Mouse (Mus musculus) heart, embryonic 15.5 days (tissue): ENCODE measurements at regions not wholly inside any gene's neighbourhood (a gene's known extent, or its start where the extent isn't known, plus 50 kb on each side); places are given as distances from the start of the nearest gene placed in this dataset.

Source experiments
- ATAC-seq: fragments of 200-750 bp; cut with Nextera tagmentation; replicated peaks from 2 replicates; pipeline ENCODE4 v1.8.0; 2017; ENCODE audit warnings: low read depth, moderate TSS enrichment; ENCODE audit not compliant: insufficient number of reproducible peaks, insufficient read depth, low FRiP score
- H3K27ac ChIP-seq: fragments of 300-500 bp; sonication (generic); 2 replicates; pipeline ENCODE4 v1.5.1; 2015; ENCODE audit warnings: mild to moderate bottlenecking, inconsistent platforms
- H3K27me3 ChIP-seq: fragments of 300-500 bp; sonication (generic); 2 replicates; pipeline ENCODE4 v1.6.1; 2015; ENCODE audit warnings: inconsistent platforms
- H3K36me3 ChIP-seq: fragments of 300-500 bp; sonication (generic); 2 replicates; pipeline ENCODE4 v1.6.1; 2015; ENCODE audit warnings: mild to moderate bottlenecking, inconsistent platforms
- H3K4me1 ChIP-seq: fragments of 300-500 bp; sonication (generic); replicated peaks from 2 replicates; pipeline ENCODE4 v1.6.1; 2015; ENCODE audit warnings: inconsistent platforms
- H3K4me2 ChIP-seq: fragments of 300-500 bp; sonication (generic); 2 replicates; pipeline ENCODE4 v1.6.1; 2015; ENCODE audit warnings: inconsistent platforms, mild to moderate bottlenecking, moderate library complexity
- H3K4me3 ChIP-seq: fragments of 300-500 bp; sonication (generic); 2 replicates; pipeline ENCODE4 v1.5.1; 2015; ENCODE audit warnings: mild to moderate bottlenecking, inconsistent platforms
- H3K9ac ChIP-seq: fragments of 300-500 bp; sonication (generic); 2 replicates; pipeline ENCODE4 v1.6.1; 2015; ENCODE audit warnings: mild to moderate bottlenecking, inconsistent platforms
- H3K9me3 ChIP-seq: fragments of 300-500 bp; sonication (generic); replicated peaks from 2 replicates; pipeline ENCODE4 v1.6.1; 2016; ENCODE audit warnings: inconsistent platforms
- WGBS: fragments of 180-500 bp; shearing (Covaris S2); methylation state at CpG from one replicate; pipeline ENCODE4 v1.1.7; 2015; ENCODE audit warnings: mixed read lengths; 5-methylcytosine and 5-hydroxymethylcytosine counted together

DNA sequence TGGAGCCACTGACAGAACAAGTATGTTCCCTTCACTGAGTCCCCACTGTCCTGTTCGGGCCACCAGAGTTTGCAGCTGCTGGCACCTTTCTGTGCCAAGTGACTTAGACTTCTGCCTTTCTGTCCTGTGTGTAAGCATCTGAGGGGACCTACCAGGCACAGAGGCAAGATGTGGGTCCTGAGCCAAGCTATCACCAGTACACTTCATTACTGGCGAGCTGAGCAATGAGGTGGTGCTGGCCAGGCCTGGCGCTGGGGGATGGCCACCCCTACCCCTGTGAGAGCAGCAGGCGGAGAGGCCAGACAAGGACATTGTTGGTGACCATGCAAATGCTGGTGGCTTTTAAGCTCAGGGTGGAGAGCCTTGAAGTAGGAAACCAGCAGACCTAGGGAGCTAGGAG, 87.6 kb upstream of the Mrps6 start:
- peaks cover 20% of the 10 kb centered on the region for H3K4me1 ChIP-seq
- H3K27me3 ChIP-seq = no peaks in the 10 kb centered on the region
- H3K4me3 ChIP-seq = no peak overlapping the region
- peak overlapping the region; percentile 77 for H3K27ac ChIP-seq
- no peaks in the 10 kb centered on the region for H3K36me3 ChIP-seq
- no peaks in the 10 kb centered on the region for H3K9me3 ChIP-seq
- H3K9ac ChIP-seq = no peak overlapping the region
- H3K4me2 ChIP-seq = no peak overlapping the region; the same call in 1 of the 2 replicates
- ATAC-seq = no peak
- 44% methylated on average over 4 of the region's 4 CpGs for WGBS

DNA sequence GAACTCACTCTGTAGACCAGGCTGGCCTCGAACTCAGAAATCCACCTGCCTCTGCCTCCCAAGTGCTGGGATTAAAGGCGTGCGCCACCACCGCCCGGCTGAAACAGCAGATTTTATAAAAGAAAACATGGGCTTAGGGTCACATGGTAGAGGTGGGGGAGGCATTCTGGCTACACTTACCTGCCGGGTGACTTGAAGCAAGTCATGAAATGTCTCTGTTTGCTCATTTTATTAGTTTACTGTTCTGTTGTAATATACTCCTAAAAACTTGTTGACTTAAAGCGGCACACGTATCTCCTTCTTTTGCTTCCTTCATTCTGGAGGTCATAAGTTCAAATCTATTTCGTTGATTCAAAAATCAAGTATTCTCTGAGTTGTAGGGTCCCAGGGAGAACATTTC, 84.9 kb upstream of the Mrps6 start:
- Histone ChIP-seq H3K9ac (no peak overlapping the region), H3K36me3 (no peaks in the 10 kb centered on the region), H3K9me3 (no peaks in the 10 kb centered on the region), H3K4me1 (peaks cover 20% of the 10 kb centered on the region), H3K4me3 (no peak overlapping the region), H3K27me3 (no peaks in the 10 kb centered on the region), H3K4me2 (no peak overlapping the region), H3K27ac (no peak overlapping the region)
- ATAC-seq = no peak
- WGBS = 92% methylated on average over 9 of the region's 9 CpGs

DNA sequence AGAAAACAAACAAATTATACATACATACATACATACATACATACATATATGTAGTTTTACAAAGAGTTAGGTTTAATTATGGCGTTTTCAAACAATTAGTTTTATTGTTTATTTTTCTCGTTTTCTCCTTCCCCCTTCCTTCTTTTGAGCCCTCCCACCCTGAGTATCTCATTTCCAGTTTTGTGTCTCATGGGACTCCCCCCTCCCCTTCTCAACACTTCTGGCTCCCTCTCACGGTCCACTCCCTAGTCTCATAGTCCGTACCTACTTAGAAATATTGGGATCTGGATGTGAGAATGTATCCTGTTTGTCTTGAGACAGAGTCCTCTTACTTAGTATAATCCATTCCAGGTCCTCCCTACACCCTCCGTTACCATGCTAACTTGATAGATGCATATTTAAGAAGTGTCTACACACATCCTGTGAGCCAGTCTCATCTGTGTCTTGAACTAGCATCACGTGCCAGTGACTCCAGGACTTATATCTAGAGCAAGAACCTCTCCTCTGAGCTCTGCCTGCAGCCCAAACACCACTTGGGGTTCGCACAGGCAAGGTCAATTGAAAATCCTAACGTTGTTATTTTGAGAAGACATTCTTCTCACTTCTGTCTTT, 81.8 kb upstream of the Mrps6 start:
- H3K9ac ChIP-seq = no peak overlapping the region
- ATAC-seq = no peak
- WGBS = 59% methylated on average over 8 of the region's 8 CpGs

DNA sequence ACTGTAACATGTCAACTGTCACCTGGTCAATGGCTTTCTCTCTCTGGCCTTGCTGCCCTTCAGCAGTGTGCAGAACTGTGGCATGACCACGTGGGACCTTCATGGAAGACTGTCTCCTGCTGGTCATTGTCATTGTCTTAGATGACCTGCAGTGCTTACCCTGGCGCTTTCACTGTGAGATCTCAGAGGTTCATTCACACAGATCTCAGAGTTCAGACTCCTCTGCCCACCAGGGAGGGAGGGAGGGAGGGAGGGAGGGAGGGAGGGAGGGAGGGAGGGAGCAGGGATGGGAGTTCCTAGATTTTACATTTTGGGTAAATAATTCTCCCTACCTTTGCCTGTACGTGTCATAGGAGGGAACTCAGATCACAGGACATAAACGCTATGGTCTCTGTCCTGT, 79.6 kb upstream of the Mrps6 start:
- WGBS = 23% methylated on average over 4 of the region's 4 CpGs
- Histone ChIP-seq H3K4me3 (no peak overlapping the region), H3K4me1 (peaks cover 13% of the 10 kb centered on the region; the same call in 1 of the 2 replicates), H3K36me3 (no peaks in the 10 kb centered on the region), H3K27me3 (no peaks in the 10 kb centered on the region), H3K9me3 (no peaks in the 10 kb centered on the region), H3K9ac (no peak overlapping the region), H3K4me2 (no peak overlapping the region), H3K27ac (no peak overlapping the region)
- ATAC-seq = no peak

More for the DNA sequence above, 81.8 kb upstream of the Mrps6 start:
- Histone ChIP-seq H3K27ac (no peak overlapping the region), H3K9me3 (no peaks in the 10 kb centered on the region), H3K4me1 (peaks cover 13% of the 10 kb centered on the region; the same call in 1 of the 2 replicates), H3K4me3 (no peak overlapping the region), H3K4me2 (no peak overlapping the region), H3K36me3 (no peaks in the 10 kb centered on the region), H3K27me3 (no peaks in the 10 kb centered on the region)

DNA sequence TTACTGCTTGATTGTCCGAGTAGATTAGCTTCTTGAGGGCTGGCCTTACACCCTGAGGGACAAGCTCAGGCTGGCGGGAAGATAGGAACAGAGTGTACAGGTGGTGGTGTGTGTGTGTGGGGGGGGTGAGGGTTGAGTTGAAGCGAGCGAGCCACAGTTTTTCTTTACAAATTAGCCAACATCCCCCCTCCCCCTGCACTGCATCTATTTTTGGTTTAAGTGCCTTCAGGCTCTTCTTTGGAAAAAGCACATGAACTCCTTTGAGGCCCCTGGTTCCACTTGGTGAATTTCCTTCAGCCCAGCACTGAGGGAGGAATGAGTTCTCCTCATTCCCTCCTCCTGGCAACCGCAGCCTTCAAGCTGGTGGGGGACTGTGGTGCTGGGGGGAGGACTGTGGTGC, 79.2 kb upstream of the Mrps6 start:
- Histone ChIP-seq H3K27ac (peak overlapping the region; percentile 31; the same call in 1 of the 2 replicates), H3K9ac (no peak overlapping the region), H3K36me3 (no peaks in the 10 kb centered on the region), H3K9me3 (no peaks in the 10 kb centered on the region), H3K27me3 (no peaks in the 10 kb centered on the region), H3K4me3 (no peak overlapping the region), H3K4me1 (peaks cover 13% of the 10 kb centered on the region; the same call in 1 of the 2 replicates), H3K4me2 (0 out of 2 replicates have a peak overlapping the region, but pooled peaks have one; percentile 1)
- peak; percentile 69 for ATAC-seq
- WGBS = 30% methylated on average over 5 of the region's 5 CpGs

DNA sequence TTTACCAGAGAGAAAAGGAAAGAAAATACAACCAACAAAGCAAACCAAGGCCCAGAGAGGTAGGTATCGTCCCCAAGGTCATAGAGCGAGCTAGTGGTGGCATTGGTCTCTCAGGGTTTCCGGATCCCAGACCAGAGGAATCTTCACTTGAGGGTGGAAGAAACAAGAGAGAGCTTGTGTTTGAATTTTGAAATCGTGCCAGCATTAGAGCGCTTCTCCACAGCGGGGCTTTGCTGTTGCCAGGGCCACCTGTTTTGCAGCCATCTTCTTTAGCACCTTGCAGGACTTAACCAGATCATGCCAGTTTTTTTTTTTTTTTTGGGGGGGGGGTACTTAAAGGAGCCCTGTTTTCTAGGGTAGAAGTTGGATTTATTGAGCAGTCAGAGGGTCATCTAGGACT, 77.6 kb upstream of the Mrps6 start:
- no peaks in the 10 kb centered on the region for H3K9me3 ChIP-seq
- no peak for ATAC-seq
- WGBS = 76% methylated on average over 6 of the region's 6 CpGs
- peaks cover 13% of the 10 kb centered on the region; the same call in 1 of the 2 replicates for H3K4me1 ChIP-seq
- H3K9ac ChIP-seq = no peak overlapping the region
- no peak overlapping the region for H3K27ac ChIP-seq
- H3K36me3 ChIP-seq = no peaks in the 10 kb centered on the region
- no peak overlapping the region for H3K4me2 ChIP-seq
- H3K27me3 ChIP-seq = no peaks in the 10 kb centered on the region
- no peak overlapping the region for H3K4me3 ChIP-seq

DNA sequence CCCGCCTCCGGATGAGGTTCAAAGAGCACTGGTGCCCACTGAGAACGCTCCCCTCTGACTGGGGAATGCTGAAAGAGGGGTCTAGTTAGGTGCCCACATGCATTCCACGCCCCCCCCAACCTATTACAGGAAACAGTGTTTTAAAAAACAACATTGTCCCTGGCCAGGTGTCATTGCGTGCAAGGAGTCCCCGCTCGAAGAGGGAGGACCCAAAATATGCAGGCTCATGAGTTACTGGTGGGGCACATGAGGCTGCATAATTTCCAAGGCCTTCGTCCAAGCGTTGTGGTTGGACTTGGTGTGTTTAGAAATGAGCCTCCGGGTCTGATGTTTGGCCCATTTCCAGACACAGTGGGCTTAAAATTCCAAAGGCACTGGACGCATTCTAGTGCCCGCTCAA, 72.9 kb upstream of the Mrps6 start:
- Histone ChIP-seq H3K36me3 (no peaks in the 10 kb centered on the region), H3K4me2 (no peak overlapping the region), H3K27ac (no peak overlapping the region), H3K9ac (no peak overlapping the region), H3K27me3 (no peaks in the 10 kb centered on the region), H3K4me1 (0 out of 2 replicates have a peak, but pooled peaks cover 5% of the 10 kb centered on the region), H3K4me3 (no peak overlapping the region), H3K9me3 (no peaks in the 10 kb centered on the region)
- 87% methylated on average over 12 of the region's 12 CpGs for WGBS
- no peak for ATAC-seq

DNA sequence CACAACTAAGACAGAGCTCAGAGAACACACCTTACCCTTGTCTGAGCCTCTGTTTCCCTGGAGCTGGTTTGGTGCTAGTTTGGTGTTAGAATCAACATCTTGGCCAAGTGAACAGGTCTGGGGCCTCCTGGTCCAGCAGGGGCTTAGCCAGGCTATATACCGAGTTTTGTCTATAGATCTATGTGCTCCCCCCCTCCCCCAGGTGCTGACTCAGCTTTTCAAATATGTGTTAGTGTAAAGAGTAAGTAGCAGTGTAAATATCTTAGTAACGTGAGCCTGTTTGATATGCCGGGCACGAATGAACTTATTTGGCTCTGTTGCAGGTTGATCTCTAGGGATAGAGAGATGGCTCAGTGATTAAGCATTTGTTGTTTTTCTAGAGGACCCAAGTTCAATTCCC, 68.7 kb upstream of the Mrps6 start:
- Histone ChIP-seq H3K27me3 (no peaks in the 10 kb centered on the region), H3K4me2 (no peak overlapping the region), H3K9ac (no peak overlapping the region), H3K27ac (no peak overlapping the region), H3K36me3 (no peaks in the 10 kb centered on the region), H3K4me1 (no peaks in the 10 kb centered on the region), H3K4me3 (no peak overlapping the region), H3K9me3 (no peaks in the 10 kb centered on the region)
- no peak for ATAC-seq
- WGBS = 83% methylated on average over 4 of the region's 4 CpGs

DNA sequence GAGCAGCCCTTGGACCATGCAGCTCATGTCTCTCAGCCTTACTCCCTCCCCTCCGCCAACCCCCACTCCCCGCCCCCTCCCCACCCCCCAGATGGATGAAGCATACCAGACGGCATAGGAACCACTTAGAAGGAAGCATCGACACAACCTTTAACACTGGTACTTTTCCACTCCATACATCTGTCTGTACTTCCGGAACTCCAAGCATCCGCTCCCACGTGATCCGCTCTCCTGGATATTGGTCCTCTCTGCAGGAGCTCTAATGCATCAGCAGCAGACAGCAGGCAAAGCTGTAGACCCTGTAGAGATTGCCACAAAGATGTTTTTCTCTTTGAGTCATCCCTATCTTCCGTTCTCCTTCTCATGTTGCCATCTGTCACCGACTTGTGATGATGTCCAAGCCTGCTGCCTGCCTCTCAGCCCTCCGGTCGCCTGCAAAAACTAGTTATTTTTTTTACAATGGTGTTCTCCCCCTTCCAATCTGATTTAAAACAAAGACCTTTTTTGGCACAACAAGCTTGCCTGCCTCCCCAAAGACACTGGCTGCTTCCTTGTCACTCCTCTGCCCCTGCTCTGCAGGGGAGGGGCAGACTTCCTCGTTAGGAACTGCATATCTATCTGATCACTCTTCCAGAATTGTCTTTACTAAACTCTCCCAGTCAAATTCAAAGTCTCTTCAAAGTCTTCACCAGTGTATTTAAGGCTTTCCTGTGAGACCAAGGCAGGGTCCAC, 62.4 kb upstream of the Mrps6 start:
- Histone ChIP-seq H3K9me3 (no peaks in the 10 kb centered on the region), H3K4me3 (peak overlapping the region; percentile 29; the same call in 1 of the 2 replicates), H3K4me1 (peaks cover 12% of the 10 kb centered on the region), H3K9ac (no peak overlapping the region), H3K27ac (no peak overlapping the region), H3K27me3 (no peaks in the 10 kb centered on the region), H3K36me3 (no peaks in the 10 kb centered on the region), H3K4me2 (peak overlapping the region; percentile 59)
- peak; percentile 89 for ATAC-seq
- 2% methylated on average over 13 of the region's 13 CpGs for WGBS

DNA sequence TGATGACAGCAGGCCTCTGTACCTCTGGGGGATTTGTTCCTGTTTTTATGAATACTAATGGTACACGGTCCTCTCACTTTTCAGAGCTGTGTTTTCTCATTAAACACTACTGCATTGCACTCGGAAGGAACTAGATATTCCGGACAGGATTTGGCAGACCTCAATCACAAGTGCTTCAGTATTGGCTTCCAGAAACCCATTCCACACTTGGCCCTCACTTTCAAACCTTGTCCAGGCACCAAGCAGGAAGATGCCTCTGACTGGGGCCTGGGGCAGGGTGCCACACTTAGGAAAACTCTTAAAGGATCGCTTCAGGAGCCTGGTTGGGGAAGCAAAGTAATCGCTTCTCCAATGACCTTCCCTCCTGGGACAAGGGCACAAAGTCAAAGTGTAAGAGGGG, 50.7 kb upstream of the Mrps6 start:
- WGBS = 85% methylated on average over 5 of the region's 5 CpGs

More for the DNA sequence above, 50.7 kb upstream of the Mrps6 start:
- no peak for ATAC-seq
- Histone ChIP-seq H3K9me3 (no peaks in the 10 kb centered on the region), H3K27me3 (no peaks in the 10 kb centered on the region), H3K36me3 (no peaks in the 10 kb centered on the region), H3K4me3 (no peak overlapping the region), H3K4me2 (no peak overlapping the region), H3K4me1 (no peaks in the 10 kb centered on the region), H3K9ac (no peak overlapping the region), H3K27ac (no peak overlapping the region)
